Mouse (Mus musculus): ENCODE data around the gene Prkar2b. TPM values are rescaled to one million over a fixed set of nuclear protein-coding genes. Genes with fewer than 3 reads are reported as not detected.
A peak's percentile ranks its signal among the peaks of the same experiment; 100 is the strongest.

Gene Prkar2b
- polyA plus RNA-seq, 1 experiment from 2014 or later = 13.2 TPM

GRCm38 (mm10) chr12:32060247-32061089 is 628 bp downstream of the Prkar2b start:
- DNase-seq (ENCODE audit: low spot score) = peak; percentile 66

GRCm38 (mm10) chr12:32059707-32060106 is 1.4 kb downstream of the Prkar2b start:
- DNase-seq (ENCODE audit: low spot score) = no peak

GRCm38 (mm10) chr12:32059135-32059534 is 2.0 kb downstream of the Prkar2b start:
- DNase-seq (ENCODE audit: low spot score) = no peak

DNA sequence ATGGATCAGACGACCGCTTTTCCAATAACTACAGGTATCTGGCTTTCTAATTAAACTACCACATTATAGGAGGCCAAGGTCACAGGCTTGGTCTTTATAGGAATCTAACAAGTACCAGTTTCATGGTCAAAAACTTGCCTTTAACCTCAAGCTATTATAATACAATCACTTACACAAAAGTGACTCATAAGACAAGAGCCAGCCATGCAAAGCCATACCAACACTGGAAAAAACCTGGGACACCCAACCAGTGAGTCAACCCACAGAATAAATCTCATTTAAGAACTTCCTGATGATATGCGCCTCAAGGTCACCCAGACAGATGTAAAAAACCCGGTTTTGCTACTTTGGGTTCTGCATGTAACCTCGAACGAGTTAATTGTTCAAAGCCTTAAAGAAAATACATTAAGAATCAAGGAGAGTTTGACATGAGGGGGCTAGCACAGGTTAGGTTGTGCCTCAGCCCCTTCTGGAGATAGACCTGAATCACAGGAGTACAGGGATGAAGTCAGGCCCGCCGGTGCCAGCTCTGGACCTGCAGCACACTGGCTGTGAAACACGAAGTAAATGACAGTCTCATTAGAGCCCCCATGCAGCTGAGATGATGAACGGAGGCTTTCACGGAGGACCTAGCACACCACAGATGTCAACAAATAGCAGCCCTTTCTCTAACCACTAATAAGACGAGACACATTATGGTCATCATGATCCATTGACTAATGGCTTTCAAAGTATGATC is 3.5 kb downstream of the Prkar2b start:
- DNase-seq (ENCODE audit: low spot score) = no peak

GRCm38 (mm10) chr12:32055797-32056196 is 5.3 kb downstream of the Prkar2b start:
- no peak for DNase-seq (ENCODE audit: low spot score)

GRCm38 (mm10) chr12:32054476-32055166 is 6.5 kb downstream of the Prkar2b start:
- DNase-seq (ENCODE audit: low spot score) = no peak

GRCm38 (mm10) chr12:32053637-32054366 is 7.3 kb downstream of the Prkar2b start:
- no peak for DNase-seq (ENCODE audit: low spot score)

- no peak for DNase-seq (ENCODE audit: low spot score)
Measured at GRCm38 (mm10) chr12:32052882-32053281, 8.2 kb downstream of the Prkar2b start.

DNA sequence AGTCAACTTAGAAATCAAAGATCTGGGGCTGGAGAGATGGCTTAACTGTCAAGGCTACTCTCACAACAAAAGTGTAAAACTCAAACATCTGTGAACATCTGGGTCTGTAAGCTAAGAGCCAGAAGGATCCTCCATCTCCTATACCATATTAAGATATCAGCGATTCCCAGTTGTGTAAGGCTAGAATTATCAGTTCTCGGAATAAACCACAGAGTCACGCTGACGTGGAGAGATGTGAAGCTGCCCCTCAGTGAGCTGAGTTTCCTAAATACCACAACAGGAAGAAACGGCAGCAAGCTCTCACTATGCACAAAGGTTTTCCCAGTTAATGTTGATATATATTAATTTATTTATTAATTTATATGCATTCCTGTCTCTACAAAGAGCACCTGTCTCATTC is 10.9 kb downstream of the Prkar2b start:
- no peak for DNase-seq (ENCODE audit: low spot score)

- DNase-seq (ENCODE audit: low spot score) = no peak
Measured at GRCm38 (mm10) chr12:32045566-32046330, 15.3 kb downstream of the Prkar2b start.

DNA sequence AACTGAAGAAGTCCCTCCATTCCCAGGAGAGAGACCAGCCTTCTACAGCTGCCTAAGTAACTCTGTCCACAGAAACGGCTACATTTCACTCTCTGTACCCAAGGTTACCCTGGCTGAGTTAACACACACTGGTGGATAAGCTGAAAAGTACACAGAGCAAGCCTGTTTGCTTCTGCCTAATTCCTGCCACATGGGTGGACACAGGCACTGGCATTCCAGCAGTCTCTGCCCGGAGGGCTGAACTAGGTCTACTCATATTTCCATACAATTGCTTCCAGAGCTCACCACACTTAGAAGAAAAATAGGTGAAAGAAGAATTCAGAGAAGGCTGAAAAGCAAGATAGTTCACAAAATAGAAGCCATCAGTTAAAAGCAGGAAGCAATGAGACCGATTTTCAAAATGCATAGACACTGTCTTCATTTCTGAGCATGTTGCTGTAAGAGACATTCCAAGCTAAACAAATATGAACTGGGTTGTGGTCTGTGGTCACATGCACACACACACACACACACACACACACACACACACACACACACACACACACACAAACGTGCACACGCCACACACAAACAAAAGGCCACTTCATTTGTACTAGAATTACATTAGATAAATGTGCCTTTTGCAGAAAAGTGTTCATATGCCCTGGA is 16.5 kb downstream of the Prkar2b start:
- DNase-seq (ENCODE audit: low spot score) = no peak

- DNase-seq (ENCODE audit: low spot score) = no peak
Measured at GRCm38 (mm10) chr12:32033536-32033935, 27.6 kb downstream of the Prkar2b start.

DNA sequence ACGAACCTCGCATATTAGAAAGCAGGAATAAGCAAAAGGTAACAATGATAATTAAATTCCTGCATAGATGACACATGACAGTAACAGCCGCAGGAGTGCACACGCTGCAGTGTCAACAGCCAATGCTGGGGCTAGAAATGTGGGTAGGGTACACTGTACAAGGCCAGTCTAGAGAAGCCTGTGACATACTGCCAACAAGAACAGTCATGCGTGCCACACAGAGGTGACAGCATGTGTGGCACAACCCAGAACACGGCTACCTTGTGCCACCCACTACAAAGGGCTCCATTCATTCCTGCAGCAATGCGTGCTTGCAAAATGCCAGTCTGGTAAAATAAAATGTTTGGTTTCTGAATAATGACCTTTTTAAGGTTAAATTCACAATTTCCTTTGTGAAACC is 28.2 kb downstream of the Prkar2b start:
- DNase-seq (ENCODE audit: low spot score) = no peak

GRCm38 (mm10) chr12:32018376-32018750 is 42.7 kb downstream of the Prkar2b start:
- no peak for DNase-seq (ENCODE audit: low spot score)

DNA sequence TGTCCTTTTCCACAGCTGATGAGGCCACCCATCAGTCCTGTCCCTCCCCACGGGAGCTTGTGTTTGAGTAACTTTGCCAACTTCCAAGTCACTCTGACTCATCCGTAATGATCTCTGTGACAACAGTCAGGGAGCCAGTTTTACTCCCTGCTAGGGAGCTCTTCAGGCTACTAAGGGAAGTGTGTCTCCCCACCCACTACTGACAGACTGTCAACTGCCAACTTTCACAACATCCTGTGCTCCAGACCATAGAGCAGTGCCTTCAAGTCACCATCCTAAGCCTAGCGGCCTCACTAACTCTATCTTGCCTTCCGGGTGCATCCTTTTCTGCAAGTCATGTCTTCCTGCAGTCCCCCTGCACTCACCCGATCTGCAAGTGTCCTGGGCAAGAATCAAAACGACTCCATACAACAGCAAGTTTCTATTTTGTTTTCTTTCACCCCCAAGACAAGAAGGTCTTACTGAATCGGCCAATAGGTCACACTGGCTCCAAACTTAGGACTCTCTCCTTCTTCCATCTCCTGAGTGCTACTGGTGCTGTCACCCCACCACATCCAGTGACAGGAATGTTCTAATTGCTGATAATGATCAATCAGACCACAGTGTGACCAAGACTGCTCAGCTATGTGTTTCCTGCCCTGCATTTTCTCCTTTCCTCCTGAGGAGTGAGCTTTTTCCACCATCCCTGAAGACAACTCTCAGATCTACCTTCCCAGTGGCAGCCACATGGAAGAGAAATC is 43.3 kb downstream of the Prkar2b start:
- peak; percentile 79 for DNase-seq (ENCODE audit: low spot score)

- no peak for DNase-seq (ENCODE audit: low spot score)
Measured at GRCm38 (mm10) chr12:32016472-32016871, 44.6 kb downstream of the Prkar2b start.

DNA sequence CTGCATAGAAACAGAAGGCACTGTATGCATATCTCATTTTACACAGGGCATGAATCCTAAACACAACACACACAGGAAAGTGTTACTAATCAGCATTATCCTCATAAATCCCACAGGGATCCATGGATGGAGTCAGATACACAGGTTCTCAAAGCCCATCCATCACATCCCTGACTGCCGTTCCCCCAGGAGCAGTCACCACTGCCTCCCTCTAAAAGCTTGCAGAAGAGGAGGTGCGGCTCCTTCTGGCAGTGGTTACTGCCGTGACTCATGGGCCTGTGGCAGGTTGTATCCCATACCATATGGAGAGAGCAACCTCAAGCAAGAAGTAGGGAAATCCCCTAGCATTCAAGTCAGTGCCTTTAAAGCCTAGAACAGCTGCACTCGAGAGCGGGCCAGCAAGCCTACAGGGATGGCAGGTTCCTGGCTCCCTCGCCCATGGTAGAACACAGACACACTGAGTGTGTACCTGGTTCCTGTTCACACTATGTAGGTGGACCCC is 45.8 kb downstream of the Prkar2b start:
- DNase-seq (ENCODE audit: low spot score) = peak; percentile 29

- no peak for DNase-seq (ENCODE audit: low spot score)
Measured at GRCm38 (mm10) chr12:32014811-32015210, 46.3 kb downstream of the Prkar2b start.

DNA sequence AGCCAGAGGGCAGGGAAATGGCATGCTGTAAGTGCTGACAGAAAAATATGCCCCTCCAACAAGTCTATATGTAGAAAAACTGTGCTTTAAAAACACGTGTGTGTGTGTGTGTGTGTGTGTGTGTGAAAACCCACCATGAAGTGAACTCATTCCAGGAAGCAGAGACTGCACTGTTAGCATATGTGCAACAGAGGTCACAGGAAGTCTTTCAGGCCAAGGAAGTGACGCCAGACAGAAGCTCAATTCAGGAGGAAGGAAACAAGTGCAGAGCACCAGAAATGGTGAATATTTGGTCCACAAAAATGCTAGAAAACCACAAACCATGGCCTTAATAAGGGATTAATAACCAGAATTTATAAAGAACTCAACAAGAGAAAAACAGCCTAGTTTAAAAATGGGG is 48.9 kb downstream of the Prkar2b start:
- peak; percentile 53 for DNase-seq (ENCODE audit: low spot score)

Data from thymus, postnatal 0 days (tissue).